Mouse (Mus musculus) testis, adult 2 months (tissue): Measurements from ENCODE around the gene Zswim4. TPM values are rescaled to one million over a fixed set of nuclear protein-coding genes. Genes with fewer than 3 reads are reported as not detected.

ENCODE experiments used
- H3K27ac ChIP-seq: fragments of 200-500 bp; 2 replicates; pipeline ENCODE4 v1.5.1; 2012; ENCODE audit warnings: low read depth, low read length; ENCODE audit not compliant: control insufficient read depth, insufficient read depth
- H3K27me3 ChIP-seq: fragments of 200-500 bp; 2 replicates; pipeline ENCODE4 v1.6.1; 2012; ENCODE audit warnings: mild to moderate bottlenecking, low read length, moderate library complexity; ENCODE audit not compliant: control insufficient read depth, insufficient read depth
- H3K36me3 ChIP-seq: fragments of 200-500 bp; 2 replicates; pipeline ENCODE4 v1.6.1; 2012; ENCODE audit warnings: mild to moderate bottlenecking, low read length; ENCODE audit not compliant: control insufficient read depth, insufficient read depth
- H3K4me1 ChIP-seq: fragments of 200-500 bp; 2 replicates; pipeline ENCODE4 v1.6.1; 2012; ENCODE audit warnings: low read length; ENCODE audit not compliant: control insufficient read depth, insufficient read depth
- H3K4me3 ChIP-seq: fragments of 200-500 bp; 2 replicates; pipeline ENCODE4 v1.5.1; 2012; ENCODE audit warnings: low read depth, mild to moderate bottlenecking, low read length, moderate library complexity, mixed read lengths; ENCODE audit not compliant: control insufficient read depth
- CTCF ChIP-seq: fragments of 200-500 bp; IDR thresholded peaks from 2 replicates; pipeline ENCODE4 v1.5.1; 2012; ENCODE audit warnings: low read depth, mild to moderate bottlenecking, inconsistent platforms, low read length, moderate library complexity; ENCODE audit not compliant: control insufficient read depth, insufficient read depth, insufficient replicate concordance
- POLR2A ChIP-seq: fragments of 200-500 bp; IDR thresholded peaks from 2 replicates; pipeline ENCODE4 v1.6.1; 2012; ENCODE audit warnings: low read depth, mild to moderate bottlenecking, inconsistent platforms, low read length, moderate library complexity; ENCODE audit not compliant: control insufficient read depth
- polyA plus RNA-seq: library from polyadenylated mRNA; depleted of rRNA; stranded (reverse); fragments of >200 nt; gene quantifications from 2 replicates; pipeline ENCODE4 v1.2.3, GENCODE M21; 2012; rRNA removed

Gene Zswim4
- polyA plus RNA-seq, 1 experiment: 16.9 TPM

- no peaks in the 10 kb centered on the region; the same call in 1 of the 2 replicates for H3K36me3 ChIP-seq
- H3K4me1 ChIP-seq: peaks cover 12% of the 10 kb centered on the region
- H3K27me3 ChIP-seq: no peaks in the 10 kb centered on the region
- H3K4me3 ChIP-seq: no peak overlapping the region
- TF ChIP-seq CTCF: no peak
- no peak for TF ChIP-seq POLR2A
- no peak overlapping the region for H3K27ac ChIP-seq
These were observed 59.5 kb downstream of the Zswim4 start for GRCm38 (mm10) chr8:84177405-84177804.

- Histone ChIP-seq H3K27me3 (no peaks in the 10 kb centered on the region), H3K27ac (no peak overlapping the region), H3K36me3 (no peaks in the 10 kb centered on the region; the same call in 1 of the 2 replicates), H3K4me1 (peaks cover 12% of the 10 kb centered on the region), H3K4me3 (no peak overlapping the region)
- no peak for TF ChIP-seq POLR2A
- TF ChIP-seq CTCF: no peak
These were observed 60.3 kb downstream of the Zswim4 start for GRCm38 (mm10) chr8:84176560-84176959.

- no peaks in the 10 kb centered on the region; the same call in none of the 2 replicates for H3K36me3 ChIP-seq
These were observed 63.0 kb downstream of the Zswim4 start for GRCm38 (mm10) chr8:84173861-84174260.

DNA sequence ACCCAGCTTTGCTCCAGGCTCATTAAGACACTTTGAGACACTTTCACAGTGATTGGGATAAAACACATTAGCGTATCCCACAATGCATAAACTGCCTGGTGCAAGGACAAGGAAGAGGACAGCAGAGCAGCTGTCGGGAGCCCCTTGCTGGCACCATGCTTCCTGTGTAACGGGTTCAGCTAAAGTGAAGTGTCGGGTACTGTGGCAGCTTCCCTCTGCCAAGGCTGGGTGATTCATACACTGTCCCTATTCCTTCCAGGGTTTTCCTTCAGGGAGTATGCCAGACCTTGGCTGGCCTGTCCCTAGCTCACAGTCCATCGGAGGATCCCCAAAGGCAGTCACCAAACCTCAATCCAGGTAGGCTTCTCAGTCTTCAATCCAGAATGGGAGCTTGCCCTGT lies 66.8 kb downstream of the Zswim4 start:
- Histone ChIP-seq H3K27me3 (no peaks in the 10 kb centered on the region), H3K4me1 (no peaks in the 10 kb centered on the region; the same call in none of the 2 replicates), H3K27ac (no peak overlapping the region), H3K36me3 (no peaks in the 10 kb centered on the region; the same call in none of the 2 replicates), H3K4me3 (no peak overlapping the region)
- no peak for TF ChIP-seq POLR2A
- no peak for TF ChIP-seq CTCF

More at GRCm38 (mm10) chr8:84173861-84174260, 63.0 kb downstream of the Zswim4 start:
- no peak for TF ChIP-seq CTCF
- no peak for TF ChIP-seq POLR2A
- Histone ChIP-seq H3K27me3 (no peaks in the 10 kb centered on the region), H3K4me3 (peak overlapping the region; percentile 44), H3K4me1 (peaks cover 2% of the 10 kb centered on the region), H3K27ac (no peak overlapping the region)

GRCm38 (mm10) chr8:84167696-84168095 lies 69.2 kb downstream of the Zswim4 start:
- H3K36me3 ChIP-seq: peaks cover 1% of the 10 kb centered on the region
- no peak for TF ChIP-seq POLR2A
- TF ChIP-seq CTCF: no peak

More at GRCm38 (mm10) chr8:84167696-84168095, 69.2 kb downstream of the Zswim4 start:
- H3K4me1 ChIP-seq: no peaks in the 10 kb centered on the region
- no peak overlapping the region for H3K27ac ChIP-seq
- no peak overlapping the region for H3K4me3 ChIP-seq
- H3K27me3 ChIP-seq: no peaks in the 10 kb centered on the region

Other genes starting within 250 kb of the Zswim4 start
- 13.7 and 15.3 TPM in 2 replicates for gene Samd1, start 239.4 kb downstream of the Zswim4 start, polyA plus RNA-seq
- gene 1700067K01Rik, start 235.6 kb downstream of the Zswim4 start, polyA plus RNA-seq: 38.1 and 43.2 TPM in 2 replicates
- gene 2210011C24Rik, start 224.9 kb downstream of the Zswim4 start, polyA plus RNA-seq: 10.9 and 15.1 TPM in 2 replicates
- 1.2 and 1.9 TPM in 2 replicates for gene Palm3, start 215.6 kb downstream of the Zswim4 start, polyA plus RNA-seq
- gene Il27ra, start 194.5 kb downstream of the Zswim4 start, polyA plus RNA-seq: 0.08 and 0.12 TPM in 2 replicates
- 0.84 TPM in 1 of 2 replicates, not detected in the other for gene Rln3, start 192.1 kb downstream of the Zswim4 start, polyA plus RNA-seq
- 6.3 and 6.6 TPM in 2 replicates for gene Gm10643, start 171.9 kb downstream of the Zswim4 start, polyA plus RNA-seq
- gene Rfx1, start 170.2 kb downstream of the Zswim4 start, polyA plus RNA-seq: 83.0 and 89.5 TPM in 2 replicates
- gene Dcaf15, start 132.3 kb downstream of the Zswim4 start, polyA plus RNA-seq: 210 and 216 TPM in 2 replicates
- gene Podnl1, start 111.1 kb downstream of the Zswim4 start, polyA plus RNA-seq: 0.07 and 0.14 TPM in 2 replicates
- 30.9 and 38.6 TPM in 2 replicates for gene Cc2d1a, start 89.1 kb downstream of the Zswim4 start, polyA plus RNA-seq
- 57.2 and 65.0 TPM in 2 replicates for gene 4930432K21Rik, start 89.0 kb downstream of the Zswim4 start, polyA plus RNA-seq
- 1.6 and 2.4 TPM in 2 replicates for gene Nanos3, start 51.8 kb downstream of the Zswim4 start, polyA plus RNA-seq
- gene D8Ertd738e, start 12.7 kb upstream of the Zswim4 start, polyA plus RNA-seq: 104 and 116 TPM in 2 replicates
- 7.5 and 12.1 TPM in 2 replicates for gene Mri1, start 20.3 kb upstream of the Zswim4 start, polyA plus RNA-seq
- gene Ccdc130, start 33.3 kb upstream of the Zswim4 start, polyA plus RNA-seq: 53.5 and 74.1 TPM in 2 replicates
- gene Cacna1a, start 151.4 kb upstream of the Zswim4 start, polyA plus RNA-seq: 9.6 and 10.3 TPM in 2 replicates